Mouse (Mus musculus) hindbrain, embryonic 15.5 days (tissue): ENCODE measurements at regions not wholly inside any gene's neighbourhood (a gene's known extent, or its start where the extent isn't known, plus 50 kb on each side); places are given as distances from the start of the nearest gene placed in this dataset.
"Not testable (repeated sequence)": the region's sequence is repeated elsewhere in the genome, so short reads cannot be mapped to it uniquely, and the experiment has no call there.

Experiments
- ATAC-seq: fragments of 200-750 bp; cut with Nextera tagmentation; 2 replicates; pipeline ENCODE4 v1.8.0; 2017; ENCODE audit warnings: low read depth, moderate number of reproducible peaks, moderate TSS enrichment; ENCODE audit not compliant: low FRiP score
- H3K27ac ChIP-seq: fragments of 300-500 bp; sonication (generic); replicated peaks from 2 replicates; pipeline ENCODE4 v1.5.1; 2015; ENCODE audit warnings: mild to moderate bottlenecking, inconsistent platforms
- H3K27me3 ChIP-seq: fragments of 300-500 bp; sonication (generic); 2 replicates; pipeline ENCODE4 v1.6.1; 2015; ENCODE audit warnings: control low read depth, inconsistent platforms
- H3K36me3 ChIP-seq: fragments of 300-500 bp; sonication (generic); 2 replicates; pipeline ENCODE4 v1.6.1; 2015; ENCODE audit warnings: control low read depth, inconsistent platforms
- H3K4me1 ChIP-seq: fragments of 300-500 bp; sonication (generic); replicated peaks from 2 replicates; pipeline ENCODE4 v1.6.1; 2015; ENCODE audit warnings: control low read depth, inconsistent platforms
- H3K4me2 ChIP-seq: fragments of 300-500 bp; sonication (generic); 2 replicates; pipeline ENCODE4 v1.6.1; 2015; ENCODE audit warnings: moderate library complexity, mild to moderate bottlenecking, inconsistent platforms
- H3K4me3 ChIP-seq: fragments of 300-500 bp; sonication (generic); 2 replicates; pipeline ENCODE4 v1.5.1; 2015; ENCODE audit warnings: mild to moderate bottlenecking, inconsistent platforms
- H3K9ac ChIP-seq: fragments of 300-500 bp; sonication (generic); 2 replicates; pipeline ENCODE4 v1.6.1; 2015; ENCODE audit warnings: inconsistent platforms
- H3K9me3 ChIP-seq: fragments of 300-500 bp; sonication (generic); 2 replicates; pipeline ENCODE4 v1.6.1; 2016; ENCODE audit warnings: control low read depth, inconsistent platforms
- WGBS: fragments of 180-500 bp; shearing (Covaris S2); methylation state at CpG from one replicate; pipeline ENCODE4 v1.1.7; 2015; 5-methylcytosine and 5-hydroxymethylcytosine counted together

GRCm38 (mm10) chr9:4994549-4995141 lies 198.6 kb upstream of the Gria4 start:
- 87% methylated on average over 1 of the region's 1 CpGs for WGBS
- H3K36me3 ChIP-seq: no peaks in the 10 kb centered on the region
- no peak overlapping the region for H3K4me2 ChIP-seq
- H3K4me1 ChIP-seq: no peaks in the 10 kb centered on the region
- H3K27me3 ChIP-seq: no peaks in the 10 kb centered on the region
- H3K9me3 ChIP-seq: no peaks in the 10 kb centered on the region
- H3K4me3 ChIP-seq: no peak overlapping the region
- 0 out of 2 replicates have a peak, but pooled peaks have one; percentile 42 for ATAC-seq
- H3K9ac ChIP-seq: no peak overlapping the region
- H3K27ac ChIP-seq: no peak overlapping the region

DNA sequence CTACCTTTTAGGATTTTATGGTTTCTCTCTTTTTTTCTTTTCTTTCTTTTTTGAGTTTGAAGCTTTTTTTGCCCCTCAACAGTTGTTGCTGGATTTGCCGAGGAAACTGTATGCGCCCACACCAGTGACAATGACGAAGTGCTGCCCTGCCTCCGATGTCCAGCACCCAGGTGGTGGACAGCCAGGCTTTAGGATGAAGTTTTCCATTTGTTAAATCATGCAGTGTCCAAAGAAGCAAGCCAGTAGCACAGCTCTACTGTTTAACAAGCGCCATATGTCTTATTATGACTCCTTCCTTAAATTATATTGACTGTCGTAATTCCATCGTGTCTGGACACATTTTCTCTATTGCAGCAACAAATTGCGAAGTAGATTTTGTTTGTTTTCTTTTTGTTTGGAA lies 183.4 kb upstream of the Gria4 start:
- 94% methylated on average over 8 of the region's 8 CpGs for WGBS
- not testable (repeated sequence) for H3K27ac ChIP-seq, H3K9ac ChIP-seq, H3K9me3 ChIP-seq, H3K4me3 ChIP-seq, H3K4me1 ChIP-seq, ATAC-seq, H3K27me3 ChIP-seq, H3K4me2 ChIP-seq, H3K36me3 ChIP-seq

GRCm38 (mm10) chr9:4977537-4977936 lies 181.5 kb upstream of the Gria4 start:
- 88% methylated on average over 31 of the region's 31 CpGs for WGBS
- no peak overlapping the region for H3K9ac ChIP-seq

GRCm38 (mm10) chr9:4975073-4975472 lies 179.0 kb upstream of the Gria4 start:
- no peaks in the 10 kb centered on the region for H3K9me3 ChIP-seq
- ATAC-seq: no peak
- WGBS: 76% methylated on average over 1 of the region's 1 CpGs

More at GRCm38 (mm10) chr9:4977537-4977936, 181.5 kb upstream of the Gria4 start:
- Histone ChIP-seq H3K36me3 (no peaks in the 10 kb centered on the region), H3K27ac (no peak overlapping the region), H3K4me1 (no peaks in the 10 kb centered on the region), H3K27me3 (no peaks in the 10 kb centered on the region), H3K4me3 (no peak overlapping the region), H3K9me3 (no peaks in the 10 kb centered on the region), H3K4me2 (no peak overlapping the region)
- no peak for ATAC-seq

DNA sequence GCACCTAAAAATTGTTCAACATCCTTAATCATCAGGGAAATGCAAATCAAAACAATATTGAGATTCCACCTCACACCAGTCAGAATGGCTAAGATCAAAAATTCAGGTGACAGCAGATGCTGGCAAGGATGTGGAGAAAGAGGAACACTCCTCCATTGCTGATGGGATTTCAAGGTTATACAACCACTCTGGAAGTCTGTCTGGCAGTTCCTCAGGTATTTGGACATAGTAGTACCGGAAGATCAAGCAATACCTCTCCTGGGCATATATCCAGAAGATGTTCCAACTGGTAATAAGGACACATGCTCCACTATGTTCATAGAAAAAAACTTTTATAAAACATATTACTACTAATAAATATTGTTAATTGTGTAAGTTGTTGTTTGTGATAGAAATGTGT lies 135.8 kb upstream of the Gria4 start:
- not testable (repeated sequence) for ATAC-seq
- WGBS: 91% methylated on average over 1 of the region's 1 CpGs

More at GRCm38 (mm10) chr9:4975073-4975472, 179.0 kb upstream of the Gria4 start:
- no peaks in the 10 kb centered on the region for H3K27me3 ChIP-seq
- no peaks in the 10 kb centered on the region for H3K36me3 ChIP-seq
- no peaks in the 10 kb centered on the region for H3K4me1 ChIP-seq
- H3K9ac ChIP-seq: no peak overlapping the region
- H3K4me2 ChIP-seq: no peak overlapping the region
- H3K27ac ChIP-seq: no peak overlapping the region
- H3K4me3 ChIP-seq: no peak overlapping the region

DNA sequence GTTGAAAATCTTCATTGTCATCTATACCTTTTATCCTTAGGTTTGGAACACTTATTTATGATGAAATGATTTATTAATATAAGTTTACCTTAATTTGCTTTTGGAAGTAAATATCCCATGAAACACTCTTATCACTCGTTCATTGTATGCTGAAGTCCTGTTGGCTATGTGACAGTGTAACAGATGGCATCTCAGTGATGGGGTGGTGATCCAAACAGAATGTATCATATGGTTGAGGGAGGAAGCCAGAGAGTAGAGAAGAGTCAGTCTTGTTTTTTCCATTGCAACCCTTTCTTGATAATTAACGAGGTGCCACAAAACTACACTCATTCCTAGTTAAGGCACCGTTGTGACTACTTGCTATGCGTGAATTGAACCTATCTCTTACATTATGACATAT lies 134.3 kb upstream of the Gria4 start:
- 90% methylated on average over 4 of the region's 4 CpGs for WGBS
- Histone ChIP-seq H3K9ac (no peak overlapping the region), H3K9me3 (no peaks in the 10 kb centered on the region), H3K4me3 (no peak overlapping the region), H3K4me1 (no peaks in the 10 kb centered on the region), H3K4me2 (no peak overlapping the region), H3K27ac (no peak overlapping the region), H3K27me3 (no peaks in the 10 kb centered on the region), H3K36me3 (no peaks in the 10 kb centered on the region)
- ATAC-seq: no peak

More for the DNA sequence above, 135.8 kb upstream of the Gria4 start:
- not testable (repeated sequence) for H3K27ac ChIP-seq, H3K9ac ChIP-seq, H3K4me2 ChIP-seq, H3K4me3 ChIP-seq, H3K4me1 ChIP-seq, H3K9me3 ChIP-seq, H3K27me3 ChIP-seq, H3K36me3 ChIP-seq

DNA sequence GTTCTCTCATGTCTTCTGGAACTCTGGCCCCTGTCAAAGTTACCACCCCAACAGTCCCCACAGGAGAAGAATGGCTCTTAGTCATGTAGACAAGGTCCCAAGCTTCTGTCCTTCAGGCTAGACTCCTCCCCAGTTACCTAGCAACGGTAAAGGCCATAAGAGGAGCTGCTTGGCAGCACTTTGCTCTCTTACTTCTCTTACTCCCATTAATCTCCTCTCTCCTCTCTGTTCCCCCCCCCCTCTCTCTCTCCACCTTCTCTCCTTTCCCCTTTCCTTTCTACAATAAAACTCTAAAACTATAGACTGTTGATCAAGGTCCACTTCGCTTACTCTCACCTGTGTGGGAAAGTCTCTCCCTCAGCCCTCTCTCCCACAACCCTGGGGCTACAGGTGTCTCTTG lies 114.5 kb upstream of the Gria4 start:
- Histone ChIP-seq H3K9me3 (no peaks in the 10 kb centered on the region), H3K9ac (no peak overlapping the region), H3K4me2 (no peak overlapping the region), H3K4me3 (no peak overlapping the region), H3K4me1 (no peaks in the 10 kb centered on the region), H3K36me3 (no peaks in the 10 kb centered on the region), H3K27me3 (no peaks in the 10 kb centered on the region), H3K27ac (no peak overlapping the region)
- WGBS: 88% methylated on average over 2 of the region's 2 CpGs
- no peak for ATAC-seq

DNA sequence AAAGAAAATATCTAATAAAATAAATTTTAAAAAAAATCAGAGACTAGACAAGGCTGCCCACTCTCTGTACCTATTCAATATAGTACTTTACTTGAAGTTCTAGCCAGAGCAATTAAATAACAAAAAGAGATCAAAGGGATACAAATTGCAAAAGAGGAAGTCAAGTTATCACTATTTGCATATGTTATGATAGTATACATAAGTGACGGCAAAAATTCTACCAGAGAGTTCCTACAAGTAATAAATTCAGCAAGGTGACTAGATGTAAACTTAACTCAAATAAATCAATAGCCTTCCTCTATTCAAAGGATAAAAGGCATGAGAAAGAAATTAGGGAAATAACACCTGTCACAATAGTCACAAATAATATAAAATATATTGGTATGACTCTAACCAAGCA lies 89.4 kb upstream of the Gria4 start:
- Histone ChIP-seq H3K9ac (no peak overlapping the region), H3K4me3 (no peak overlapping the region), H3K27ac (no peak overlapping the region), H3K9me3 (no peaks in the 10 kb centered on the region), H3K27me3 (no peaks in the 10 kb centered on the region), H3K36me3 (no peaks in the 10 kb centered on the region), H3K4me1 (no peaks in the 10 kb centered on the region), H3K4me2 (no peak overlapping the region)
- 94% methylated on average over 1 of the region's 1 CpGs for WGBS
- no peak for ATAC-seq
